Mouse (Mus musculus): ENCODE results near the gene Rras.

- TF ChIP-seq TAL1 (conservative IDR thresholded peaks at IDR 0.05; ENCODE audit: low read depth, low read length) (no peak), GATA1 (IDR thresholded peaks at IDR 0.05; ENCODE audit: borderline replicate concordance, low read length) (no peak), CTCF (IDR thresholded peaks at IDR 0.05; ENCODE audit: low read depth, low read length) (no peak), POLR2AphosphoS5 (IDR thresholded peaks at IDR 0.05; ENCODE audit: insufficient replicate concordance, low read depth, low read length) (no peak), GATA2 (IDR thresholded peaks at IDR 0.05; ENCODE audit: borderline replicate concordance, low read depth, low read length) (no peak)
Measured at GRCm38 (mm10) chr7:45004546-45004945, 13.2 kb upstream of the Rras start.
